Mouse (Mus musculus) layer of hippocampus, postnatal 25 days (tissue): ENCODE measurements around the gene Isg20l2. TPM values are rescaled to one million over a fixed set of nuclear protein-coding genes. Genes with fewer than 3 reads are reported as not detected.

Experiments
- DNase-seq, 2 experiments: peaks; one replicate each; pipeline ENCODE4 v3.0.0; 2022; ENCODE audit warnings: mixed read lengths in 2 of 2, low spot score in 1 of 2; ENCODE audit errors: extremely low spot score in 1 of 2
- total RNA-seq, 2 experiments: library from RNA; stranded (reverse); gene quantifications; 2 replicates each; pipeline ENCODE4 v1.2.3; 2021

Isg20l2 gene
- total RNA-seq, 2 experiments from 2014 or later, result 14.7 to 17.1 TPM

- DNase-seq, result no peak
Measured at GRCm38 (mm10) chr3:87909874-87910273, 20.2 kb upstream of the Isg20l2 start.

- DNase-seq, result peak in 1 of 2 experiments; percentile 47
Measured at GRCm38 (mm10) chr3:87910573-87911141, 19.5 kb upstream of the Isg20l2 start.

GRCm38 (mm10) chr3:87913491-87913890, 16.6 kb upstream of the Isg20l2 start:
- no peak for DNase-seq

- no peak for DNase-seq
Measured at GRCm38 (mm10) chr3:87913891-87914290, 16.2 kb upstream of the Isg20l2 start.

- no peak for DNase-seq
Measured at GRCm38 (mm10) chr3:87916990-87917389, 13.1 kb upstream of the Isg20l2 start.

- no peak for DNase-seq
Measured at GRCm38 (mm10) chr3:87918551-87918950, 11.6 kb upstream of the Isg20l2 start.

GRCm38 (mm10) chr3:87919336-87920108, 10.6 kb upstream of the Isg20l2 start, which contains the start of gene Mrpl24:
TSS of gene Mrpl24 (plus strand) at chr3:87919506.
- peak; percentile 57 to 58 for DNase-seq

GRCm38 (mm10) chr3:87920270-87920943, 9.7 kb upstream of the Isg20l2 start:
- no peak for DNase-seq

GRCm38 (mm10) chr3:87924996-87925395, 5.1 kb upstream of the Isg20l2 start:
- DNase-seq, result no peak

- DNase-seq, result no peak
Measured at GRCm38 (mm10) chr3:87927452-87927851, 2.7 kb upstream of the Isg20l2 start.

- DNase-seq, result no peak
Measured at GRCm38 (mm10) chr3:87929341-87930077, 605 bp upstream of the Isg20l2 start.

GRCm38 (mm10) chr3:87934026-87934425, 3.9 kb downstream of the Isg20l2 start:
- no peak for DNase-seq

- DNase-seq, result no peak
Measured at GRCm38 (mm10) chr3:87934501-87934900, 4.4 kb downstream of the Isg20l2 start.

- DNase-seq, result no peak
Measured at GRCm38 (mm10) chr3:87935201-87935600, 5.1 kb downstream of the Isg20l2 start.

- DNase-seq, result peak; percentile 73 to 97
Measured at GRCm38 (mm10) chr3:87935776-87936175, 5.7 kb downstream of the Isg20l2 start.

- DNase-seq, result no peak
Measured at GRCm38 (mm10) chr3:87940611-87941010, 10.5 kb downstream of the Isg20l2 start.

- DNase-seq, result no peak
Measured at GRCm38 (mm10) chr3:87942471-87942870, 12.4 kb downstream of the Isg20l2 start.

GRCm38 (mm10) chr3:87943586-87943985, 13.5 kb downstream of the Isg20l2 start:
- DNase-seq, result no peak

- no peak for DNase-seq
Measured at GRCm38 (mm10) chr3:87944838-87945600, 14.9 kb downstream of the Isg20l2 start.
